Mouse (Mus musculus) heart, postnatal 0 days (tissue): ENCODE data around the gene Gcgr. TPM values are rescaled to one million over a fixed set of nuclear protein-coding genes. Genes with fewer than 3 reads are reported as not detected.
"Not testable (repeated sequence)": the region's sequence is repeated elsewhere in the genome, so short reads cannot be mapped to it uniquely, and the experiment has no call there.

Experiments used
- ATAC-seq: fragments of 200-750 bp; cut with Nextera tagmentation; 2 replicates; pipeline ENCODE4 v1.8.0; 2017; ENCODE audit warnings: low read depth, moderate number of reproducible peaks, moderate library complexity; ENCODE audit not compliant: insufficient read depth
- DNase-seq: peaks from one replicate; pipeline ENCODE4 v3.0.0-alpha.2; 2016; ENCODE audit warnings: low spot score
- H3K27ac ChIP-seq: fragments of 300-500 bp; sonication (generic); 2 replicates; pipeline ENCODE4 v1.5.1; 2014; ENCODE audit warnings: low read depth, mild to moderate bottlenecking
- H3K27me3 ChIP-seq: fragments of 300-500 bp; sonication (generic); 2 replicates; pipeline ENCODE4 v1.6.1; 2014; ENCODE audit warnings: low read length, mixed read lengths; ENCODE audit not compliant: control insufficient read depth, insufficient read depth
- H3K36me3 ChIP-seq: fragments of 300-500 bp; sonication (generic); replicated peaks from 2 replicates; pipeline ENCODE4 v1.6.1; 2014; ENCODE audit warnings: low read length, mixed read lengths; ENCODE audit not compliant: control insufficient read depth, insufficient read depth
- H3K4me1 ChIP-seq: fragments of 300-500 bp; sonication (generic); 2 replicates; pipeline ENCODE4 v1.6.1; 2014; ENCODE audit warnings: antibody characterized with exemption; ENCODE audit not compliant: control insufficient read depth, insufficient read depth
- H3K4me2 ChIP-seq: fragments of 300-500 bp; sonication (generic); 2 replicates; pipeline ENCODE4 v1.6.1; 2014; ENCODE audit warnings: low read depth, mild to moderate bottlenecking, low read length, moderate library complexity
- H3K4me3 ChIP-seq: fragments of 300-500 bp; sonication (generic); 2 replicates; pipeline ENCODE4 v1.5.1; 2014; ENCODE audit warnings: low read depth, low read length
- H3K9ac ChIP-seq: fragments of 300-500 bp; sonication (generic); replicated peaks from 2 replicates; pipeline ENCODE4 v1.6.1; 2014; ENCODE audit warnings: low read depth, low read length, mixed read lengths
- H3K9me3 ChIP-seq: fragments of 300-500 bp; sonication (generic); replicated peaks from 2 replicates; pipeline ENCODE4 v1.6.1; 2016; ENCODE audit warnings: low read length; ENCODE audit not compliant: control insufficient read depth
- CTCF ChIP-seq: IDR thresholded peaks from 2 replicates; pipeline ENCODE4 v1.5.1; 2016; ENCODE audit warnings: antibody characterized with exemption, control low read depth, low read depth
- EP300 ChIP-seq: IDR thresholded peaks from 2 replicates; pipeline ENCODE4 v1.6.1; 2016; ENCODE audit warnings: antibody characterized with exemption, low read depth
- WGBS: fragments of 180-500 bp; shearing (Covaris S2); extraction: QIAGEN DNeasy Blood & Tissue Kit; methylation state at CpG from one replicate; pipeline ENCODE4 v1.1.7; 2014; 5-methylcytosine and 5-hydroxymethylcytosine counted together
- polyA plus RNA-seq: library from polyadenylated mRNA; unstranded; fragments of >200 nt; fragmentation: Nextera tagmentation; extraction: Ambion mirVana; gene quantifications from 2 replicates; pipeline ENCODE4 v1.2.1, GENCODE M21; 2015
- total RNA-seq: library from RNA; depleted of rRNA; stranded (reverse); fragments of >200 nt; gene quantifications from 2 replicates; pipeline ENCODE4 v1.2.3, GENCODE M21; 2014; ENCODE audit warnings: low replicate concordance

Gene Gcgr
- total and polyA plus RNA-seq, 2 experiments from 2014 or later = 0.23 to 0.81 TPM

DNA sequence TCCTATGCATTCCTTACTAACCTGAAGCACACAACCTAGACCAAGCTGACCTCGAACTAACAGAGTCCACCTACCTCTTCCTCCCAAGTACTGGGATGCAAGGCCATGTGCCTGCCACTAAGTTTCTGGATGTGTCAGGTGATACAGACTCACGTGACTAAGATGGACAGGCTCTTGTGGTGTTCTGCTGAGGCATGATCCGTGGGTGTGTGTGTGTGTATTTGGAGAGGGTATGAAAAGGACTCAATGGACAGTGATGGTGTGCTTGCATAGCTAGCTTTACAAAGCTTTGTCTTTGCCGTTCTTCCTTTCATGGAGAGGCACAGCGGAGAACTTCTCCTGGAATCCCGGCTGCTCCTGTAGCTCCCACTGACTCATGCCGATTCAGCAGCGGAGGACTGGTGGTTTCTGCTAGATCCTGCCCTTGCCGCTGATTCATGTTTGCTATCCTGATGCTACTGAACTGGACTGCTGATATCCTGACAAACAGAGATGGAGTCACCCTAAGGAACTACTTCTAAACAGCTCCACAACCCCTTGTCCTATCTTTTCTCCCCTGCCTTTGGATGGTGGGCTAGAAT is 22.1 kb upstream of the Gcgr start:
- DNase-seq (no peak), ATAC-seq (no peak)
- Histone ChIP-seq H3K4me1 (peaks cover 9% of the 10 kb centered on the region; the same call in 1 of the 2 replicates), H3K4me3 (no peak overlapping the region), H3K4me2 (no peak overlapping the region), H3K27ac (no peak overlapping the region), H3K9ac (no peak overlapping the region), H3K36me3 (no peaks in the 10 kb centered on the region), H3K9me3 (no peaks in the 10 kb centered on the region), H3K27me3 (no peaks in the 10 kb centered on the region)
- no peak for TF ChIP-seq CTCF
- WGBS = 69% methylated on average over 9 of the region's 9 CpGs

GRCm38 (mm10) chr11:120509940-120510339 is 20.6 kb upstream of the Gcgr start:
- no peak for ATAC-seq
- DNase-seq = no peak
- WGBS = 50% methylated on average over 4 of the region's 4 CpGs
- H3K4me2 ChIP-seq = peak overlapping the region; percentile 57; the same call in 1 of the 2 replicates
- no peak for TF ChIP-seq CTCF
- TF ChIP-seq EP300 = no peak
- H3K27ac ChIP-seq = peak overlapping the region; percentile 61; the same call in 1 of the 2 replicates
- no peaks in the 10 kb centered on the region for H3K36me3 ChIP-seq
- H3K9ac ChIP-seq = 0 out of 2 replicates have a peak overlapping the region, but pooled peaks have one; percentile 50
- peaks cover 9% of the 10 kb centered on the region; the same call in 1 of the 2 replicates for H3K4me1 ChIP-seq
- H3K9me3 ChIP-seq = no peaks in the 10 kb centered on the region
- H3K4me3 ChIP-seq = no peak overlapping the region
- H3K27me3 ChIP-seq = no peaks in the 10 kb centered on the region

- Histone ChIP-seq H3K27me3 (no peaks in the 10 kb centered on the region), H3K27ac (peak overlapping the region; percentile 61), H3K9ac (peak overlapping the region; percentile 50), H3K4me1 (peaks cover 9% of the 10 kb centered on the region; the same call in 1 of the 2 replicates), H3K4me2 (peak overlapping the region; percentile 57), H3K36me3 (no peaks in the 10 kb centered on the region), H3K9me3 (no peaks in the 10 kb centered on the region), H3K4me3 (peak overlapping the region; percentile 34)
- ATAC-seq (no peak), DNase-seq (peak; percentile 28)
- WGBS = 8% methylated on average over 16 of the region's 16 CpGs
- no peak for TF ChIP-seq CTCF
- TF ChIP-seq EP300 = no peak
These were observed 20.0 kb upstream of the Gcgr start for GRCm38 (mm10) chr11:120510375-120511030.

GRCm38 (mm10) chr11:120512790-120513453 is 17.6 kb upstream of the Gcgr start:
- H3K27me3 ChIP-seq = no peaks in the 10 kb centered on the region
- H3K9ac ChIP-seq = no peak overlapping the region
- TF ChIP-seq EP300 (no peak), CTCF (no peak)
- ATAC-seq (no peak), DNase-seq (no peak)
- 43% methylated on average over 6 of the region's 6 CpGs for WGBS
- peaks cover 9% of the 10 kb centered on the region; the same call in 1 of the 2 replicates for H3K4me1 ChIP-seq
- no peaks in the 10 kb centered on the region for H3K36me3 ChIP-seq
- H3K4me3 ChIP-seq = no peak overlapping the region
- no peaks in the 10 kb centered on the region for H3K9me3 ChIP-seq
- no peak overlapping the region for H3K4me2 ChIP-seq
- H3K27ac ChIP-seq = no peak overlapping the region

DNA sequence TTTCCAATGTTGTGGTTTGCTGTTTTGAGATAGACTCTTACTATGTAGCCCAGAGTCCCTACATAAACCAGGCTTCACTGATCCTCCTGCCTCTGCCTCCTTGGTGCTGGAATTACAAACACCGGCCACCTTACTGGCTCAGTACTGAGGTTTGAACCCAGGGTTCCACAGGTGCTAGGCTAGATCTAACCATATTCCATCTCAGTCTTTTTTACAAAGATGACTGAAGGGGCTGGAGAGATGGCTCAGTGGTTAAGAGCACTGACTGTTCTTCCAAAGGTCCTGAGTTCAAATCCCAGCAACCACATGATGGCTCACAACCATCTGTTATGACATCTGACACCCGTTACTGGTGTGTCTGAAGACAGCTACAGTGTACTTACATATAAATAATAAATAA is 16.2 kb upstream of the Gcgr start:
- not testable (repeated sequence) for H3K27ac ChIP-seq, H3K27me3 ChIP-seq, H3K4me1 ChIP-seq, H3K4me2 ChIP-seq, H3K36me3 ChIP-seq, DNase-seq, H3K9ac ChIP-seq, H3K4me3 ChIP-seq, H3K9me3 ChIP-seq, ATAC-seq
- WGBS = 97% methylated on average over 2 of the region's 2 CpGs
